Mouse (Mus musculus): ENCODE data around the gene Zdhhc1.
A peak's percentile ranks its signal among the peaks of the same experiment; 100 is the strongest.

Zdhhc1 gene

DNA sequence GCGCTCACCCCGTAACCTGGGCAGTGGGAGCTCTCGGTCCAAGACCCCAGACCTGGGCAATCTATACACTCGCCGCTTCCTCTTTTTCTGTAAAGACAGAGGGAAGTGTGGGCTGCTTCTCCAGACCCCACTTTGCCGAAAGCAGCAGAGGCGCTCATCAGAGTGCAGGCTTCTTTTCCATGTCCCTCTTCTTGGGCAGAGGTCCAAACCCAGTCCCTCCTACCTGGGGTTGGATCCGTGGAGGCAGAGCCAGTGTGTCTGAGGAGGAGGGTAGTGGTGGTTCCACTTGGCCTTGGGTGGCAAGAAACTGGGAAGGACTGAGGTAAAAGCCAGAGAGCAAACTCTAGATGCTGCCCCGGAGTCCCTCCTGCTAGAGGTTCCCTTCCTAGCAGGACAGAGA lies 23.7 kb downstream of the Zdhhc1 start:
- no peak for TF ChIP-seq NANOG (IDR thresholded peaks at IDR 0.05; ENCODE audit: borderline replicate concordance, low read length)
- H3K4me3 ChIP-seq (replicated peaks; ENCODE audit: low read length) = peak overlapping the region; percentile 63
- H3K36me3 ChIP-seq (ENCODE audit: insufficient read depth, low read length) = 0 out of 2 replicates have a peak, but pooled peaks cover 5% of the 10 kb centered on the region
- H3K4me1 ChIP-seq (replicated peaks; ENCODE audit: low read depth, low read length) = peaks cover 98% of the 10 kb centered on the region
- no peaks in the 10 kb centered on the region for H3K9me3 ChIP-seq (ENCODE audit: low read length)
- H3K27me3 ChIP-seq (ENCODE audit: insufficient read depth, low read length) = peaks cover 76% of the 10 kb centered on the region

DNA sequence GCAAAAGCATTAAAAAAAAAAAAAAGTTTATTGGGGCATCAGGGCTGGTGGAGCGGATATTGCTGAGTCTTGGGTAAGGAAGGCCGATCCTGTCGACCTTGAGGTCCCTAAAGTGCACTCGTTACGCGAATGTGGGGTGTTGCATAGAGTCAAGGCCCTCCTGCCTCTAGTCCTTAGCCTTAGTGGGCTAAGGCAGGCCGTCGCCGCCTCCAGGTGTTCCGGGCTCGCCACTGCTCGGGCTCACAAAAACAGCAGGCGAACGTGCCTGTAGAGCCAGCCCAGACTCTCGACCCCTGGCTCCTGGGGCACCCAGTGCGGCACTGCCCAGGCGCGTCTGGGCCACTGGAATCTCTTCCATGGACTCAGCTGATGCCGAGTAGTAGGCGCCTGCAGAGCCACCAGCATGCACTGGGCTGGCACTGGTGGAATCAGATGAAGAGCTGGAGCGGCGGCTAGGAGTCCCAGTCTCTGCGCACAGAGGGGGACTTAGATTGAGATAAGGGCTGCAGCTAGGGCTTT lies 24.2 kb downstream of the Zdhhc1 start:
- H3K4me3 ChIP-seq (replicated peaks; ENCODE audit: low read length) = peak overlapping the region; percentile 63
- peaks cover 74% of the 10 kb centered on the region for H3K27me3 ChIP-seq (ENCODE audit: insufficient read depth, low read length)
- peaks cover 96% of the 10 kb centered on the region for H3K4me1 ChIP-seq (replicated peaks; ENCODE audit: low read depth, low read length)
- no peaks in the 10 kb centered on the region for H3K9me3 ChIP-seq (ENCODE audit: low read length)
- H3K36me3 ChIP-seq (ENCODE audit: insufficient read depth, low read length) = 0 out of 2 replicates have a peak, but pooled peaks cover 5% of the 10 kb centered on the region
- TF ChIP-seq NANOG (IDR thresholded peaks at IDR 0.05; ENCODE audit: borderline replicate concordance, low read length) = no peak
- no peak for TF ChIP-seq CTCF (conservative IDR thresholded peaks at IDR 0.05; ENCODE audit: low read length)
- TF ChIP-seq POU5F1 (IDR thresholded peaks at IDR 0.05; ENCODE audit: borderline replicate concordance, low read length) = no peak

DNA sequence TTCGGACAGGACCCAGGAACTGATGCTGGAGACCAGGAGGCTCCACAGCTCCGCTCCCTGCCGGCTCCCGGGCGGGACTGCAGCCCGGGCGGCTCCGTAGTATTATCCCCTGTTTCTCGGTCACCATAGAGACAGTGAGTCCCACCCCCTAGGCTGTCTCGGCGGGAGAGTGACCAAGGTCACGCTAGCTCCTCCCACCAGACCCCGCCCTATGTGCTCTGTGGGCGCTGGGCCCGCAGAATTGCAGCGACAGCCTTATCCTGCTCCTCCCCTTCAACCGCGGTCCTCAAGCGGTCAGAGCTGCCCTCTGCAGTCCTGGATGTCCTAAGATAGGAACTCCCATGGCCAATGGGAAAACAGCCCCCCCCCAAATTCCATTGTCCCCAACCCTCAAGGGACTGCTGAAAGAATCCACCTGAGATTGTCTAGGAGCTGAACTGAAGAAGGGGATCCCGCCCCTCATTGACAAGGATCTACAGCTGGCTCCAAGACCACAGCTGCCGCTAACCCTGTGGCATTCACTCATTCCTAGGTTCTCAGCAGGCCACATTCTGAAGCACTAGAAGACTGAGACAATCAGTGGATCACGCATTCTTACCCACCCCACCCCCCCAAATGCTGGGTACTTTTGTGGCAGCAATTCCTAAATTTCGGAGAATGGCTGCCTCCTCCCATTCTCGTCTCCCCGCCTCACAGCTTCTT lies 25.2 kb downstream of the Zdhhc1 start, which contains the start of gene Tppp3:
Gene Tppp3, minus strand, starts transcription at position 213 of the 702 bp plus-strand sequence.
- TF ChIP-seq NANOG (IDR thresholded peaks at IDR 0.05; ENCODE audit: borderline replicate concordance, low read length) = no peak
- peak; percentile 21 for TF ChIP-seq CTCF (conservative IDR thresholded peaks at IDR 0.05; ENCODE audit: low read length)
- Histone ChIP-seq H3K4me1 (replicated peaks; ENCODE audit: low read depth, low read length) (peaks cover 88% of the 10 kb centered on the region), H3K27me3 (ENCODE audit: insufficient read depth, low read length) (peaks cover 74% of the 10 kb centered on the region), H3K4me3 (replicated peaks; ENCODE audit: low read length) (peak within 1 kb of the TSS; percentile 63), H3K36me3 (ENCODE audit: insufficient read depth, low read length) (0 out of 2 replicates have a peak, but pooled peaks cover 9% of the 10 kb centered on the region), H3K9me3 (ENCODE audit: low read length) (no peaks in the 10 kb centered on the region)

DNA sequence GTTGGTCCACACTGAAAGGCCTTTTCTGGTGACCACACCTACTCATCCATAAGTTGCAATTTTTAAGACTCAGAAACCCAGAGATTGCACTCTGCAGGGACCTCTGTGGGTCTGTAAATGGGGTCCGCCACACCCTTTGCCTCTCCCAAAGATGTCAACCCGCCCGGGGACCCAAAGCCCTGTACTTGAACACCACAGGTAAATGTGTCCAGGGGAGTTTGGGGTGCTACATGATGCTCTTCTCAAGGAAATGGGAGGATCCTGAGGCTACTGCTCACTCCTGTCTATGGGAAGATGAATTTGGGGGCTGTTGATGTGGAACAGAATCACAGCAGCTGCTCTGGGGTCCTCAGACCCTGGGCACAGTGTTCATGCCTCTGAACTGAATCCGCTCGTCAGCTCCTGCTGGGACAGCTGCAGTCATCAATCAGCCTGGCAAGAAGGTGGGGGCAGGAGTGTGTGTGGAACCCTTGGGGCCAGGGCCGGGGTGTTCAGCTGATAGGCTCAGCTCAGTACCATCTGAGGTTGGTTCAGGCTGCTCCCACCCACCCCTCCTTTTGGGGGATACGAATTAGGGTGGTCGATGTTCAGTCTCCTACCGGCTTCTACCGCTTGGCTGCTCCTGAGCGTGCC lies 25.9 kb downstream of the Zdhhc1 start:
- H3K4me3 ChIP-seq (replicated peaks; ENCODE audit: low read length) = peak overlapping the region; percentile 62
- no peaks in the 10 kb centered on the region for H3K9me3 ChIP-seq (ENCODE audit: low read length)
- no peak for TF ChIP-seq POU5F1 (IDR thresholded peaks at IDR 0.05; ENCODE audit: borderline replicate concordance, low read length)
- TF ChIP-seq CTCF (conservative IDR thresholded peaks at IDR 0.05; ENCODE audit: low read length) = no peak
- no peak for TF ChIP-seq NANOG (IDR thresholded peaks at IDR 0.05; ENCODE audit: borderline replicate concordance, low read length)
- 0 out of 2 replicates have a peak, but pooled peaks cover 5% of the 10 kb centered on the region for H3K36me3 ChIP-seq (ENCODE audit: insufficient read depth, low read length)
- peaks cover 82% of the 10 kb centered on the region for H3K4me1 ChIP-seq (replicated peaks; ENCODE audit: low read depth, low read length)
- peaks cover 74% of the 10 kb centered on the region for H3K27me3 ChIP-seq (ENCODE audit: insufficient read depth, low read length)

DNA sequence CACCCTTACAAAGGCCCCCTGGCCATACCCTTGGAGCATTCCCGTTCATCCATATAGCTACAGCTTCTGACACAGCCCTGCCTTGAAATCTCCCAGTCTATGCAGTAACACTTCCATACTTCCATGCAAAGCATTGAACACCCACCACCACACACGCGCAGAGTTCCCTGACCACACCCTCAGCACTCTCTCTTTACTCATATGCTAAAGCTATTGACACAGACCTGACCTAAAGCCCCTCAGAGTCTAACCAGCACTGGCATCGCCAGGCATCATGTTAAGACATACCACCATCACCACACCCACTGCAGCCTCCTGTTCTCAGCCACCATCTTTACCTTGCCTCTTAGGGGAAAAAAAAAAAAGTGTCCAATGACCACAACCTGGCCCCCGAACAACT lies 26.4 kb downstream of the Zdhhc1 start:
- Histone ChIP-seq H3K36me3 (ENCODE audit: insufficient read depth, low read length) (0 out of 2 replicates have a peak, but pooled peaks cover 4% of the 10 kb centered on the region), H3K9me3 (ENCODE audit: low read length) (no peaks in the 10 kb centered on the region), H3K4me1 (replicated peaks; ENCODE audit: low read depth, low read length) (peaks cover 76% of the 10 kb centered on the region), H3K4me3 (replicated peaks; ENCODE audit: low read length) (peak overlapping the region; percentile 62), H3K27me3 (ENCODE audit: insufficient read depth, low read length) (peaks cover 74% of the 10 kb centered on the region)
- TF ChIP-seq POU5F1 (IDR thresholded peaks at IDR 0.05; ENCODE audit: borderline replicate concordance, low read length) (no peak), CTCF (conservative IDR thresholded peaks at IDR 0.05; ENCODE audit: low read length) (no peak), NANOG (IDR thresholded peaks at IDR 0.05; ENCODE audit: borderline replicate concordance, low read length) (no peak)

DNA sequence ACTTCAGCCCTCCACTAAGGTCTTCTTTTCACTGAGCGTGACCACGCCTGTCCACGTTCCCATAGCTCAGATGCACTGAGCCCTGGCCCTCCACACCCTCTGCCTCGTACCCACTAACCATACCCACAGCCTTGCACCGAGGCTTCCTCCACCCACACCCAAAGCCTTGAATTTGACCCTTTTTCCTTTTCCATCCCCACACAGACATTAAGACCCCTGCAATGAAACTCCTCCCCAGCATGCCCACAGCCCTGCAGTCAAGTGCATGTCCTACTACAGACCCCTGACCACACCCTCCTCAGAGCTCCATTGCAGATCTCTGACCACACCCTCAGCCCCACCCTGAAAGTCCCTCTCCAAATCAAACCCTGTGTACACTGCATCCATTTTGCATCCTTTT lies 26.9 kb downstream of the Zdhhc1 start:
- H3K4me3 ChIP-seq (replicated peaks; ENCODE audit: low read length) = peak overlapping the region; percentile 39; the same call in 1 of the 2 replicates
- TF ChIP-seq CTCF (conservative IDR thresholded peaks at IDR 0.05; ENCODE audit: low read length) (no peak), POU5F1 (IDR thresholded peaks at IDR 0.05; ENCODE audit: borderline replicate concordance, low read length) (no peak), NANOG (IDR thresholded peaks at IDR 0.05; ENCODE audit: borderline replicate concordance, low read length) (no peak)
- H3K4me1 ChIP-seq (replicated peaks; ENCODE audit: low read depth, low read length) = peaks cover 74% of the 10 kb centered on the region
- H3K9me3 ChIP-seq (ENCODE audit: low read length) = no peaks in the 10 kb centered on the region
- peaks cover 74% of the 10 kb centered on the region for H3K27me3 ChIP-seq (ENCODE audit: insufficient read depth, low read length)
- 0 out of 2 replicates have a peak, but pooled peaks cover 4% of the 10 kb centered on the region for H3K36me3 ChIP-seq (ENCODE audit: insufficient read depth, low read length)

DNA sequence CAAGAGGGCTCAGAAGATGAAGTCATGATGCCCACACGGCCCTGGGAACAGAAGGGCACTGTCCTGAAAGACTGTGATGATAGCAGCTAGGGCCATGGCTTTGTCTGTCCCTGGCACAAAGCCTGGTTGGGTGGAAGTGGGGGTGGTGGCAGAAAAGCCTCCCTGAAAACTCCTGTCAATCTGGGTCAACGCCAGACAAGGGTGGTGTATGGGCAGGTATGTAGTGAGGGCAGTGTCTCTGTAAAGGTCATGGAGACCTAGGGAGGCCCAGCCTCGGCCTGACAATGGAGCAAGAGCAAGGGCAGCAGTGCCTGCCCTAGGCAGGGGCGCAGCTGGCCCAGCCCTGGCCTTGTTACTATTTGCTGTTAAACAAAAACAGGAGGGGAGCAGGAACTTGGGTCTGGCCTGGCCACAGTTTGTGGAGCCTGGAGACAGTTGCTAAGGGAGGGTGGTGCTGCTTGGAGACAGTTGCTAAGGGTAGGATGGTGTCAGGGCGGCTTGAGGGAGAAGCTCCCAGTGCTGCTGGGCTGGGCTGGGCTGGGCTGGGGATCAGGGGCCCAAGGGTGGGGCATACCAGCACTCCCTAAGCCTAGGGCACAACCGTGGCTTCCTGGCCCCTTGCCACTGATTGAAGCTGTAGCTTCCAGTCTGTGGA lies 27.5 kb downstream of the Zdhhc1 start:
- H3K27me3 ChIP-seq (ENCODE audit: insufficient read depth, low read length) = peaks cover 70% of the 10 kb centered on the region
- no peaks in the 10 kb centered on the region for H3K9me3 ChIP-seq (ENCODE audit: low read length)

More for the DNA sequence above, 27.5 kb downstream of the Zdhhc1 start:
- 0 out of 2 replicates have a peak, but pooled peaks cover 4% of the 10 kb centered on the region for H3K36me3 ChIP-seq (ENCODE audit: insufficient read depth, low read length)
- 0 out of 2 replicates have a peak overlapping the region, but pooled peaks have one; percentile 39 for H3K4me3 ChIP-seq (replicated peaks; ENCODE audit: low read length)
- peaks cover 72% of the 10 kb centered on the region for H3K4me1 ChIP-seq (replicated peaks; ENCODE audit: low read depth, low read length)
- TF ChIP-seq CTCF (conservative IDR thresholded peaks at IDR 0.05; ENCODE audit: low read length) = no peak
- TF ChIP-seq POU5F1 (IDR thresholded peaks at IDR 0.05; ENCODE audit: borderline replicate concordance, low read length) = no peak
- TF ChIP-seq NANOG (IDR thresholded peaks at IDR 0.05; ENCODE audit: borderline replicate concordance, low read length) = no peak

All from E14TG2a.4 (cell line).